Mouse (Mus musculus) hindbrain, postnatal 0 days (tissue): ENCODE results near the gene Csnk1g2. TPM values are rescaled to one million over a fixed set of nuclear protein-coding genes. Genes with fewer than 3 reads are reported as not detected.

Experiments
- ATAC-seq: fragments of 200-750 bp; cut with Nextera tagmentation; 2 replicates; pipeline ENCODE4 v1.8.0; 2017; ENCODE audit warnings: mild to moderate bottlenecking, moderate TSS enrichment, moderate library complexity
- DNase-seq: peaks from one replicate; pipeline ENCODE4 v3.0.0-alpha.2; 2015; ENCODE audit warnings: low spot score
- H3K27ac ChIP-seq: fragments of 300-500 bp; sonication (generic); 2 replicates; pipeline ENCODE4 v1.5.1; 2014; ENCODE audit warnings: mild to moderate bottlenecking
- H3K27me3 ChIP-seq: fragments of 300-500 bp; sonication (generic); 2 replicates; pipeline ENCODE4 v1.6.1; 2014; ENCODE audit warnings: low read length, mixed read lengths; ENCODE audit not compliant: insufficient read depth
- H3K36me3 ChIP-seq: fragments of 300-500 bp; sonication (generic); 2 replicates; pipeline ENCODE4 v1.6.1; 2014; ENCODE audit warnings: low read length, mixed read lengths; ENCODE audit not compliant: insufficient read depth
- H3K4me1 ChIP-seq: fragments of 300-500 bp; sonication (generic); 2 replicates; pipeline ENCODE4 v1.6.1; 2014; ENCODE audit warnings: antibody characterized with exemption, low read length, mixed read lengths; ENCODE audit not compliant: insufficient read depth
- H3K4me2 ChIP-seq: fragments of 300-500 bp; sonication (generic); 2 replicates; pipeline ENCODE4 v1.6.1; 2014; ENCODE audit warnings: low read depth, mild to moderate bottlenecking, low read length, moderate library complexity, mixed read lengths
- H3K4me3 ChIP-seq: fragments of 300-500 bp; sonication (generic); 2 replicates; pipeline ENCODE4 v1.5.1; 2014; ENCODE audit warnings: low read length
- H3K9ac ChIP-seq: fragments of 300-500 bp; sonication (generic); replicated peaks from 2 replicates; pipeline ENCODE4 v1.6.1; 2014; ENCODE audit warnings: mild to moderate bottlenecking, low read length, moderate library complexity, mixed read lengths
- H3K9me3 ChIP-seq: fragments of 300-500 bp; sonication (generic); 2 replicates; pipeline ENCODE4 v1.6.1; 2016; ENCODE audit warnings: low read length, mixed read lengths
- CTCF ChIP-seq: IDR thresholded peaks from 2 replicates; pipeline ENCODE4 v1.5.1; 2016; ENCODE audit warnings: antibody characterized with exemption, control low read depth, low read depth
- WGBS: fragments of 180-500 bp; shearing (Covaris S2); extraction: QIAGEN DNeasy Blood & Tissue Kit; methylation state at CpG from one replicate; pipeline ENCODE4 v1.1.7; 2014; 5-methylcytosine and 5-hydroxymethylcytosine counted together
- polyA plus RNA-seq: library from polyadenylated mRNA; unstranded; fragments of >200 nt; fragmentation: Nextera tagmentation; extraction: Ambion mirVana; gene quantifications from 2 replicates; pipeline ENCODE4 v1.2.1, GENCODE M21; 2015
- total RNA-seq: library from RNA; depleted of rRNA; stranded (reverse); fragments of >200 nt; gene quantifications from 2 replicates; pipeline ENCODE4 v1.2.3, GENCODE M21; 2014

The Csnk1g2 gene
- total and polyA plus RNA-seq, 2 experiments from 2014 or later: 94.3 to 156 TPM

DNA sequence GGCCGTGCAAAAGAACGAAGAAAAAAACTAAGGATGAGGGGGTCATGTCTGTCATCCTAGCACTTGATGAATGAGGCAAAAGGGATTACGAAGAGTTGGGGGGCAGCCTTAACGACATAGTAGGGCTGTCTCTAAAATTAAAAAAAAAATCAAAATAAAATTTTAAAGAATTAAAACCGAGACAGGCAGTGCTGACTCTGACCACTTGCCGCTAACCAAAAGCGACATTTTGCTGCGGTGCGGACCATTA lies 1.0 kb upstream of the Csnk1g2 start:
- TF ChIP-seq CTCF: no peak
- no peaks in the 10 kb centered on the region for H3K36me3 ChIP-seq
- 1% methylated on average over 9 of the region's 9 CpGs for WGBS
- ATAC-seq (no peak), DNase-seq (no peak)
- peak overlapping the region; percentile 51 for H3K9ac ChIP-seq
- no peaks in the 10 kb centered on the region for H3K9me3 ChIP-seq
- peaks cover 16% of the 10 kb centered on the region for H3K4me1 ChIP-seq
- H3K4me3 ChIP-seq: peak overlapping the region; percentile 85
- peak overlapping the region; percentile 65 for H3K4me2 ChIP-seq
- H3K27ac ChIP-seq: peak overlapping the region; percentile 90
- no peaks in the 10 kb centered on the region for H3K27me3 ChIP-seq

DNA sequence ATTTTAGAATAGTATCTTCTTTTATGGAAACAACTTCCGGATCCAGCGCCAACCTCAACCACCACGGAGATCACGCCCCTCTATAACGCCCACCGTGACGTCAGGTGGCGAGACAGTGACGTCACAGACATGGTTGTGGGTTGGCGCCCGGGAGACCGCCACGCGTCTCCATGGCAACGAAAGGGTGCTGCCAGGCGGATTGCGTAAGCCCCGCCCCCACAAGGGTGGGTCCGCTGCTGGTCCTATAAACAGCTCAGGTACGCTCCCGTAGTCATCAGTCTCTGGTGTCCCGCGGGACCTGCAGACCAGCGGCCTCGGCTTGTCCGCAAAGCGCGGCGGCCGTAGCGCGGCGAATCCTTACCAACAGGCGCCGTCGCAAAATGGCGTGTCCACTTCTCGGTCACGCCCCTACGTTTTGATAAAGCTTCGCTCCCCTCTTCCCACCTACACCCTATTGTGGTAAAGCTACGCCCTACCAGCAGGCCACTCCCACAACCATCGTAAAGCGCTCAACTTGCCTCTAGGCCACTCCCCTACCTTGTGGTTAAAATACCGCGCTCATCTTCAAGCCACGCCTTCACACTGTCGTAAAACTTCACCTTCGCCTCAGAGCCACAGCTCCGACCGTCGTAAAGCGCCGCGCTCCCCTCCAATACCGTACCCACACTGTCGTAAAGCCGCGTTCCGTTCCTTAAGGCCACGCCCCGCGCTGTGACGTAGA lies 538 bp upstream of the Csnk1g2 start:
- Histone ChIP-seq H3K4me2 (peak overlapping the region; percentile 98), H3K36me3 (no peaks in the 10 kb centered on the region), H3K4me1 (peaks cover 16% of the 10 kb centered on the region), H3K27me3 (no peaks in the 10 kb centered on the region), H3K4me3 (peak overlapping the region; percentile 85), H3K27ac (peak overlapping the region; percentile 91), H3K9ac (peak overlapping the region; percentile 95), H3K9me3 (no peaks in the 10 kb centered on the region)
- DNase-seq (peak; percentile 100), ATAC-seq (peak; percentile 98)
- TF ChIP-seq CTCF: peak; percentile 22; the same call in 1 of the 2 replicates
- under 1% methylated on average over 64 of the region's 64 CpGs for WGBS

DNA sequence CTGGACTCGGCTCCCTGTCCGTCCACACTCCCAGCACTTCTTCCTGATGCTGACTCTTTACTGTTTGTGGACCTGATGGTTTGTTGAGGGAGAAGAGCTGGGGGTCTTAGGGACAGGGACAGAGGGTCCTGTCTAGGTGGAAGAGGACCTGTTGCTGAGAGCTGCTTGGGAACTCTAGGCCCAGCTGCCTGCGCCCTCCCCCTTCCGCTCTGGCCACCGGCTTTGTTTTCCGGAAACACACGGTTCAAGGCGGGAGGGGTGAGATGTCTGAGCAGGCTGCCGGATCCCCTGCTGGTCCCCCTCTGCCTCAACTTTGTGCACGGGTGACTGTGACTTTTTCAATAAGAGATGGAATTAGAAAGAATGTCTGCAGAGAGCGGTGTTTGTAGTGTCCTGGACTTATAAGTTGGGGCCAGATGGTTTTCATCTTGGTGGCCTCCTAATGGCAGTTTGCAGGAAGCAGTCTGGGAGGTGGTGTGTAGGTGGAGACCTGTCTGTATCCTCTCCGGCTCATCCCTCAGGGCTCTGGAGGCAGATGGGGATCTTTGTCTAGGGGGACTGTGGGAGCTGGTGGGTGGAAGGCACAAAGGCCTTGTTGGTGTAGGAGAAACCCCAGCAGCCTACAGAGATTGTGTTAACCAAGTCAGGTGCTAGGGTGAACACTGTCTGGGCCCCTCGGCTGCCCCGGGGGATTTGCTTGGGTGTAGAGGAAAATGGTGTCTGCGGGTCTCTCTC lies 986 bp downstream of the Csnk1g2 start:
- Histone ChIP-seq H3K9me3 (no peaks in the 10 kb centered on the region), H3K9ac (peak overlapping the region; percentile 95), H3K4me2 (peak overlapping the region; percentile 98), H3K4me3 (peak overlapping the region; percentile 85), H3K27me3 (no peaks in the 10 kb centered on the region), H3K27ac (peak overlapping the region; percentile 91), H3K36me3 (no peaks in the 10 kb centered on the region), H3K4me1 (peaks cover 16% of the 10 kb centered on the region)
- DNase-seq: peak; percentile 49
- no peak for TF ChIP-seq CTCF
- no peak for ATAC-seq
- WGBS: 14% methylated on average over 15 of the region's 15 CpGs

DNA sequence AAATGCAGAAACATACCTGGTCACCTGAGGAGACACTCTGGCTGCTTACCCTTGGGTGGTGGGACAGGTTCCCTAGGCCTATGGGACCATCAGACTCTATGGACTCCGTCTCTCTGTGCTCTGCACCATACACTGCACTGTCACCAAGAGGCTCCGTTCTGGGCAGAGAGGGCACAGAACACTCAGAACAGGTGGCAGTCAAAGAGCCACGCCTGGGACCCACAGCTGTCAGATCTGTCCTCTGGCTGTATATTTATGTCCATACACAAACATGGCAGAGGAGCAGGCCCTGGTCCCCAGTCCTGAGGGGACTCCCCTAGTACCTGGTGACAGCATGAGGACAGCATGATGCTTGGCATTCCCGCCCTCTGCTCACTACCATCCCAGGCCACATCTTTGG lies 3.1 kb downstream of the Csnk1g2 start:
- WGBS: 91% methylated on average over 4 of the region's 4 CpGs
- peaks cover 16% of the 10 kb centered on the region for H3K4me1 ChIP-seq
- no peaks in the 10 kb centered on the region for H3K36me3 ChIP-seq
- no peaks in the 10 kb centered on the region for H3K27me3 ChIP-seq
- no peak overlapping the region for H3K9ac ChIP-seq
- ATAC-seq: no peak
- H3K4me2 ChIP-seq: no peak overlapping the region
- TF ChIP-seq CTCF: no peak
- DNase-seq: no peak
- H3K9me3 ChIP-seq: no peaks in the 10 kb centered on the region
- no peak overlapping the region for H3K4me3 ChIP-seq
- H3K27ac ChIP-seq: no peak overlapping the region

DNA sequence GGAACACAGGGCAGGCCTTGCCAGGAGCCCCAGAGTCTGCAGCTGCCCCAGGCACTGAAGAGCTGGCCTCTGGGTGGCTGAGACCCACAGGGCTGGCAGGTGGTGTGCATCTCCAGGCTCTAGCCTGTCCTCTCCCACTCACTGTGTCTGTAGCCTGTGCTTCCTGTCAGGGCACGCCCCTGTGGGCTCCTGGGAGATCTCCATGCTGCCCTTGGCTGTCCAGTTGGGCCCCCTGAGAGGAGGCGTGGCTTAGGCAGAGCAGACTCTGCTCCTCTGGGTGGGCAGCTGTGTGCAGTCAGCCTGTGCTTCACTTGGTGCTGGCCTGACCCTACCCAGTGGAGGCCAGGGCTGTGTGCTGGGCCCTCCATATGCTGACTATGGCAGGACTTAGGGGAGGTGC lies 5.0 kb downstream of the Csnk1g2 start:
- WGBS: 54% methylated on average over 2 of the region's 2 CpGs
- H3K9ac ChIP-seq: no peak overlapping the region

DNA sequence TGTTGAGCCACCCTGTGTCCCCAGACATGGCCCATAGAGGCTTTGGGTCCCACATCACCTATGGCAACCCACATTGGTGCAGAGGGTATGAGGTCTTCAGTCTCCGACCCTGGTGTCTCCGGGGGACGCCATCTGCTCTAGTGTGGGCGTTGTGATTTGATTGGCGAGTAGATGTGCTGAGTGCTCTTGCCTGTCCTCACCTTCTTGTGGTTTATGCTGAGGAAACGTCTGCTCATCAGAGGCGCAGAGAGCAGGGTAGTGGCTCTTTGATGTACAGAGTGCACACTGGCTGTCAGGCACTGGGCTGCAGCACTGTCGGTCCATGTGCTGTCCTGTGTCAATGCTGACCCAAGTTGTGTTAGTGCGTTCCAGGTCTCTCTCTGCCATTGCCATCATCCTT lies 6.3 kb downstream of the Csnk1g2 start:
- Histone ChIP-seq H3K36me3 (0 out of 2 replicates have a peak, but pooled peaks cover under 1% of the 10 kb centered on the region), H3K9me3 (no peaks in the 10 kb centered on the region), H3K27ac (0 out of 2 replicates have a peak overlapping the region, but pooled peaks have one; percentile 2), H3K4me2 (no peak overlapping the region), H3K4me3 (no peak overlapping the region), H3K4me1 (peaks cover 4% of the 10 kb centered on the region), H3K27me3 (no peaks in the 10 kb centered on the region), H3K9ac (no peak overlapping the region; the same call in 1 of the 2 replicates)
- ATAC-seq (no peak), DNase-seq (no peak)
- TF ChIP-seq CTCF: no peak
- 84% methylated on average over 9 of the region's 9 CpGs for WGBS

More for the DNA sequence above, 5.0 kb downstream of the Csnk1g2 start:
- Histone ChIP-seq H3K4me2 (no peak overlapping the region), H3K4me3 (no peak overlapping the region), H3K9me3 (no peaks in the 10 kb centered on the region), H3K27ac (no peak overlapping the region), H3K36me3 (no peaks in the 10 kb centered on the region), H3K27me3 (no peaks in the 10 kb centered on the region), H3K4me1 (peaks cover 12% of the 10 kb centered on the region)
- no peak for ATAC-seq
- no peak for DNase-seq
- no peak for TF ChIP-seq CTCF

DNA sequence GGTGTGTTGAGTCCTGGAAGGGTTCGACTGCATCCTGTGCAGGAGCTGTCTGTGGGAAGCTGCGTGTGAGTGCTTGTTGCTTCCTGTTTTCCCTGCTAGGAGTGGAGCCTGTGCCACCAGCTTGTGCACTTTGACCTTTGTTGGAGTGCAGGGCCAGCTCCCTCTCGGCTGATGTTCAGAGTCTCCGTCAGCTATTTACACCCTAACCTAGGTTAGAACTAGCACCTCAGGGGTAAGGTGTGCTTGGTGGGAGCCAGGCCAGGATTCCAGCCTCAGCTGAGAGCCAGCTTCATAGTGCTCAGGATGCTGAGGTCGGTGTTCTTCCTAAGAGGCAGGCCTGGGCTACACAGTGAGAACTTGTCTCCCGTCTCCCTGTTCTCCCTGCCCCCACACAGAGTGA lies 12.7 kb downstream of the Csnk1g2 start:
- no peak overlapping the region for H3K4me3 ChIP-seq
- H3K4me2 ChIP-seq: no peak overlapping the region
- H3K27me3 ChIP-seq: no peaks in the 10 kb centered on the region
- no peaks in the 10 kb centered on the region for H3K9me3 ChIP-seq
- no peak for TF ChIP-seq CTCF
- ATAC-seq: no peak
- peaks cover 49% of the 10 kb centered on the region for H3K36me3 ChIP-seq
- no peak for DNase-seq
- no peaks in the 10 kb centered on the region for H3K4me1 ChIP-seq
- WGBS: 84% methylated on average over 6 of the region's 6 CpGs
- H3K9ac ChIP-seq: no peak overlapping the region
- no peak overlapping the region for H3K27ac ChIP-seq
